Mouse (Mus musculus) gastrocnemius, postnatal 4 days (tissue): Measurements from ENCODE around the gene Trmt1. TPM values are rescaled to one million over a fixed set of nuclear protein-coding genes. Genes with fewer than 3 reads are reported as not detected.

Experiments
- DNase-seq, 2 experiments: peaks; one replicate each; pipeline ENCODE4 v3.0.0; 2021 to 2022; ENCODE audit warnings: low spot score in 2 of 2, mixed read lengths in 2 of 2
- long read RNA-seq, 2 experiments: library from polyadenylated mRNA; stranded (forward); transcript quantifications; one replicate each; pipeline ENCODE4 v2.0.0; 2021
- total RNA-seq, 2 experiments: library from RNA; stranded (reverse); gene quantifications; 2 replicates each; pipeline ENCODE4 v1.2.3; 2021

The Trmt1 gene
- total RNA-seq, result 10 to 100 TPM; 50.5 to 53.8 TPM
- long read RNA-seq, experiment 1, transcript Trmt1-204 (17 exons, 2,044 nt), result minor isoform, 9 of 66 reads
- long read RNA-seq, experiment 1, transcript Trmt1-203 (17 exons, 2,138 nt), result major isoform, 13 of 66 reads
- long read RNA-seq, experiment 1, transcript Trmt1-201 (17 exons, 2,567 nt), result minor isoform, 5 of 66 reads
- long read RNA-seq, experiment 1, partial matches to known transcripts, result 11 of 66 reads
- long read RNA-seq, experiment 1, other reads (novel, unspliced or antisense), result 28 of 66 reads
- long read RNA-seq, experiment 2, transcript Trmt1-201 (17 exons, 2,567 nt), result minor isoform, 9 of 72 reads
- long read RNA-seq, experiment 2, transcript Trmt1-204 (17 exons, 2,044 nt), result minor isoform, 5 of 72 reads
- long read RNA-seq, experiment 2, transcript Trmt1-203 (17 exons, 2,138 nt), result major isoform, 19 of 72 reads
- long read RNA-seq, experiment 2, partial matches to known transcripts, result 7 of 72 reads
- long read RNA-seq, experiment 2, other reads (novel, unspliced or antisense), result 31 of 72 reads

- DNase-seq, result no peak
Observed at GRCm38 (mm10) chr8:84686191-84687002, at the start of gene Trmt1. Trmt1 (plus strand) TSS chr8:84686307.

GRCm38 (mm10) chr8:84637946-84638554, 48.1 kb upstream of the Trmt1 start:
- DNase-seq, result no peak

GRCm38 (mm10) chr8:84638555-84639161, 47.4 kb upstream of the Trmt1 start:
- DNase-seq, result peak in 1 of 2 experiments; percentile 44

- peak; percentile 93 to 96 for DNase-seq
Observed at GRCm38 (mm10) chr8:84639162-84640009, 46.7 kb upstream of the Trmt1 start.

- no peak for DNase-seq
Observed at GRCm38 (mm10) chr8:84640010-84640588, 46.0 kb upstream of the Trmt1 start.

GRCm38 (mm10) chr8:84640617-84641294, 45.4 kb upstream of the Trmt1 start:
- DNase-seq, result no peak

- no peak for DNase-seq
Observed at GRCm38 (mm10) chr8:84641578-84642361, 44.3 kb upstream of the Trmt1 start.

- no peak for DNase-seq
Observed at GRCm38 (mm10) chr8:84643019-84643418, 43.1 kb upstream of the Trmt1 start.

GRCm38 (mm10) chr8:84646800-84647199, 39.3 kb upstream of the Trmt1 start:
- no peak for DNase-seq

GRCm38 (mm10) chr8:84647461-84647901, 38.6 kb upstream of the Trmt1 start:
- no peak for DNase-seq

- no peak for DNase-seq
Observed at GRCm38 (mm10) chr8:84650213-84650612, 35.9 kb upstream of the Trmt1 start.

GRCm38 (mm10) chr8:84653092-84653631, 32.9 kb upstream of the Trmt1 start:
- DNase-seq, result no peak

- no peak for DNase-seq
Observed at GRCm38 (mm10) chr8:84654597-84654996, 31.5 kb upstream of the Trmt1 start.

- DNase-seq, result no peak
Observed at GRCm38 (mm10) chr8:84655336-84656190, 30.5 kb upstream of the Trmt1 start.

- DNase-seq, result no peak
Observed at GRCm38 (mm10) chr8:84656191-84656525, 29.9 kb upstream of the Trmt1 start.

GRCm38 (mm10) chr8:84656641-84657126, 29.4 kb upstream of the Trmt1 start:
- peak in 1 of 2 experiments; percentile 61 for DNase-seq

GRCm38 (mm10) chr8:84657203-84657602, 28.9 kb upstream of the Trmt1 start:
- no peak for DNase-seq
